Mouse (Mus musculus) ES-Bruce4 (cell line): Measurements from ENCODE around the gene Cdc42ep1.

Experiments
- CTCF ChIP-seq: IDR thresholded peaks from one replicate; pipeline ENCODE4 v1.8.1; 2011; ENCODE audit warnings: low read depth, low read length
- EP300 ChIP-seq: IDR thresholded peaks from 2 replicates; pipeline ENCODE4 v1.6.1; 2011; ENCODE audit warnings: low read depth, low read length; ENCODE audit not compliant: insufficient read depth
- POLR2A ChIP-seq: IDR thresholded peaks from one replicate; pipeline ENCODE4 v1.8.1; 2011; ENCODE audit warnings: low read length; ENCODE audit not compliant: insufficient read depth

DNA sequence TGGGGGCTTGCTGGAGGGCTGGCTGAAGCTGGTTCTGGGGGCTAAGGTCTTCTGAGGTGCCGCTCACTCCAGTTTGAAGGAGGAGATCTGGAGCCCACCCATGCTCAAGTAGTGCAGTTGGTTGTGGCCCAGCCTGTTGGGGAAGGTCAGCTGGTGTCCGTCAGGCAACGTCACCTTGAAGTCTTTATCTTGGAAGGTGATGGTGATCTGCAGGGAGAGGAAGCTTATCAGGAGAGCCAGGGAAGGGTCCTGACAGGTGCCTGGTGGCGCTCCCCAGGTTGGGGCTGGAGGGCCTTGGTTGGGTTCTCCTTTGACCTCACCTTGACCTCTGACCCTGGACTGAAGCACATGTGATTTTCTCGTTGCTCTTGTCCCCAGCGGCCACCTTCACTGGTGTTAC is 8.5 kb downstream of the Cdc42ep1 start:
- TF ChIP-seq CTCF = no peak
- TF ChIP-seq POLR2A = no peak
- no peak for TF ChIP-seq EP300
